Mouse (Mus musculus): ENCODE measurements around the gene Sgsm1.

Sgsm1 gene

GRCm38 (mm10) chr5:113323784-113324638 is 13.4 kb upstream of the Sgsm1 start:
- DNase-seq (ENCODE audit: low read depth, low spot score): peak; percentile 93

DNA sequence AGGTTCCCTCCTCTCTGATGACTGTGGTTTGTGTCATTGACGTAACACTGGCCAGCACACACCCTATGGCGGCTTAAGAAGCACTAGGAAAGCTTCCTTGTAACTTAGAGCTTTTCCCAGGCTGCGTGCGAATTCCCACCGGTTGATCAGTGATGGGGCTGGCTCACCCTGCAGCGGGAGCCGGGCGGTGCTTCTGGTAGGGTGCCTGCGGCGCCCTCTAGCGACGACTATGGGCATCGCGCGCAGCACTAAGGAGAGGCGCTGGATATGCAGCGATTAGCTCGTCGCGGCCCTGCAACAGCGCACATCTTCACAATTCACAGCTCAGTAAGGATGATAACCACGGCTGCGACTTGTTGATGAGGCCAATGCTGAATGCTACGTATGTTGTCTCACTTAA is 3.4 kb upstream of the Sgsm1 start:
- DNase-seq (ENCODE audit: low read depth, low spot score): peak; percentile 94

- DNase-seq (ENCODE audit: low read depth, low spot score): no peak
Measured at GRCm38 (mm10) chr5:113309491-113310376, 852 bp downstream of the Sgsm1 start.

GRCm38 (mm10) chr5:113306750-113307477 is 3.7 kb downstream of the Sgsm1 start:
- DNase-seq (ENCODE audit: low read depth, low spot score): peak; percentile 74

GRCm38 (mm10) chr5:113304527-113304926 is 6.1 kb downstream of the Sgsm1 start:
- no peak for DNase-seq (ENCODE audit: low read depth, low spot score)

- DNase-seq (ENCODE audit: low read depth, low spot score): peak; percentile 88
Measured at GRCm38 (mm10) chr5:113301841-113302240, 8.7 kb downstream of the Sgsm1 start.

DNA sequence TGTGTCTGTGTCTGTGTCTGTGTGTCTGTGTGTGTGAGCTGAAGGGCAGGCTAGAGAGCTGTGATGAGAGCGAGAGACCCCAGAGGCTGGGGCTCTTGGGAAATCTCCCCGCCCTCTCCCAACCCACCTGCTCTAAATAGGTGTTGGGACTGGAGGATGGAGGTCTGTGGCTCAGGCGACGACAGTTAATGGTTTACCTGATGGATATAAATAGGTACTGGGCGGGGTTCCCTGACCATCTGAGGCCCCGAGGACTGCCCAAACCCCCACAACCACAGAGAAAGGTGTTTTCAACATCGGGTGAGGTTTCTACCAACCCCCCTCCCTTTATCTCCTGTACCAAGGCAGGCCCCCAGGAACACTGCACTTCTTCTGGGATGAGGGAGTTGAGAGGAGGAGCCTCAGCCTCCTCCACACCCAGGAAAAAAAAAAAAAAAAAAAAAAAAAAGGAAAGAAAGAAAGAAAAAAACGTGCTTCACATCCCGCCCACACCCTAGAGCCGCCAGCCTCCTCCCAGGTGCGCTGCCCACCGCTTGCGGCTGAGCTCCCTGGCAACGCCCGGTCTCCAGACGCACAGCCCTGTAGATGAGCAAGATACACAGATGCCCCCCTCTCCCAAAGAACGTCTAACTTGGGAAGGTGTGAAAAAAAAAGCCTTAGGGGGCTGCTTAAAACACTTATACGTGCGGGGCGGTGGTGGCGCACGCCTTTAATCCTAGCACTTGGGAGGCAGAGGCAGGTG is 10.3 kb downstream of the Sgsm1 start:
- DNase-seq (ENCODE audit: low read depth, low spot score): no peak

DNA sequence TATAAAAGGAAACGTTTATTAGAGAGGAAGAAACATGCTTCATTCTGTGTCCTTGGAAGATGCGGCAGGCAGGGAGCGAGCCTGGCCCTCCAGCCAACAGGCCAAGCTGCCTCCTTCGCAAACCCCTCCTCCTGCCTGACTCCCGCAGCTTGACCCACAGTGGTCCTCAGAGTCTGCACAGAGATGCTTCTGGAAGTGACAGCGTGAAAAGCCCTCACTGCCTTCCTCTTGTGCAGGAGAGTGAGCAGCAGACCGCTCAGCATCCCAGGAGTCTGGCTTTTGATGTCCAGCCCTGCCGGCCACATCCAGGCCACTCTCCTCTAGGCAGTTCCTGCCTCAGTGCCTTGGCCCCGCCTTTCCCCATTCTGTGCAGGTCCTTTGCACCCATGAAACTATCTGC is 11.2 kb downstream of the Sgsm1 start:
- DNase-seq (ENCODE audit: low read depth, low spot score): no peak

DNA sequence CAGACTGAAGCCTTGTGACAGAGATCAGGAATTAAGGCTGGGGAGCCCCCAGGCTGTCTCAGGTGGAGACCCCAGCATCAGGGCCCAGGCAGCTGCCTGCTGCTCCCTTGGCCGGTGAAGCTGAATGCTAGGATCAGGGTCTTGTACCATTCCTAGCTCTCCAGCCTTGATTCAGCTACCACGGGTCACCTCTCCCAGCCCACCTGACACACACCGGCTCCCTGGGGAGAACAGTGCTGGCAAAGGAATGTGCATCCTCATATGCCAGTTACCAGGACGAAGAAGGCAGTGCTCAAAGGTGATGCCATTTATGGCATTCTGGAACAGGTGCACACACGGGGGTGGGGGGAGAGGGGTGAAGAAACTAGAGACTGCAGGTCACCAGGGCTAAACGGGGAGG is 11.8 kb downstream of the Sgsm1 start:
- no peak for DNase-seq (ENCODE audit: low read depth, low spot score)

DNA sequence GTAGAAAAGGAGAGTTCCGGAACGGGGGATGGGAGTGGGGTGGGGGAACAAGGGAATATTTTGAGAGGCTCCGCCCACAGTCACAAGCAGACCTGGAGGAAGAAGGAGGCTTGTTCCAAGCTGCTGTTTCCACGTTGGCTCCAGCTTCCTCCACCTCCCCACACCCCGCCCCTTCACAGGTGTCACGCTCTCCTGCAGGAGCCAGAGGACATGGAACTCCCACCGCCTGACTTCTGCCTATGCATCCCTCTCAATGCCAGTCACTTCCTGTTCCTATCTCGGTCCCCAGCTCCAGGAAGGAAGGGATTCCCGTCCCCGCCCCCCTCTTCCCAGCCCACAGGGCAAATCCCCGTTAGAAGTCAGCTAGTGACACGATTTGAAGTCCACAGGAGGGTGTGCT is 12.5 kb downstream of the Sgsm1 start:
- peak; percentile 51 for DNase-seq (ENCODE audit: low read depth, low spot score)

DNA sequence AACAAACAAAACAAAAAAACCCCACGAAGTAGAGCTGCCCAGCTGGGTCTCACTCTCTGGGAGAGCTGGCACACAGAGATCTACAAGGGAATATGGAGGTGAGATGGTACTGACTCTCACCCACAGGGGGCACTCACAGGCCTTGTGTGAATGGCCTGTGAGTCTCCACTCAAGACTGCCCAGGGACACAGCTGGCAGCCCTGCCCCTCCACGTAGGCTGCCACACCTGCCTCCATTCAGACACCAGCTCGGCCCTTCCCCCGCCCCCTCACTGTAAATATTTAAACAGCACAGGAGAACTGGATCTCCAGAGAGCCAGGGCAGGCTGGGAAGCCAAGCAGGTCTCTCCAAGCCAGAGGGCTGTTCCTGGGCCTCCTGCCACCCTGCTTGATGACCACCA is 14.8 kb downstream of the Sgsm1 start:
- peak; percentile 66 for DNase-seq (ENCODE audit: low read depth, low spot score)

DNA sequence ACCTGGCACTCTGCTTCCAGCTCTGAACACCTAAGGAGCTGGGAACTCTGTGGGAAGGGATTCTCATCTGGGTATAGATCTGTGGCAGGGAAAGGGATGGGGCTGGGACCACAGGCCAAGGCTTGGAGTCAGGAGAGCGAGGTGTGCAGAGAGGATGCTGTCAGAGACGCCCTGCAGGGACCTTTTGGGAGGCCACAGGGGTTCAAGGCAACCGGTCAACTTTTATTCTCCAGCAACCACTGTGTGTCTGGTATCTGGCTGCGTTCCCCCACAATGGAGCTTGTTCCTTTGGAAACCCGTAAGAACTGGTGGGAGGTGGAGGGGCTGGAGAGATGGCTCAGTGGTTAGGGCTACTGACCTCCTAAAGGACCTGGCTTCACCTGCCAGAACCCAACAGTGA is 16.0 kb downstream of the Sgsm1 start:
- no peak for DNase-seq (ENCODE audit: low read depth, low spot score)

DNA sequence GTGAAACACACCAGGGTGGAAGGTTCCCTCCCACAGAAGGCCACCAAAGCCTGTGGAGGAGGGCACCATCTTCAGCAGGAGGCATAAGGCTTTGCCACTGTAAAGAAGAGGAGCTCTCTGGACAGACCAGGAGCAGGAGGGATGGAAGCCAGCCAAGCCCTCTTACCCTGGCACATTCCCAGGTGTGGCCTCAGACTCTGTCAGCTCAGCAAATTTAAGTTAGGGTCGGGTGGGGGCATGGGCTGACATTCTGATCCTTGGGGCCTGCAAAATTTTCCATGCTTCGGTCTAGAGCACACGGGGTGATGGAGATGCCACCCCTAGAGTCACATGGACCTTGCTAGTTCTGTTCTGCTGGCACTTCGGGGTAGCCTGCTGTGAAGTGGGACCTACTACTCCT is 17.1 kb downstream of the Sgsm1 start:
- no peak for DNase-seq (ENCODE audit: low read depth, low spot score)

DNA sequence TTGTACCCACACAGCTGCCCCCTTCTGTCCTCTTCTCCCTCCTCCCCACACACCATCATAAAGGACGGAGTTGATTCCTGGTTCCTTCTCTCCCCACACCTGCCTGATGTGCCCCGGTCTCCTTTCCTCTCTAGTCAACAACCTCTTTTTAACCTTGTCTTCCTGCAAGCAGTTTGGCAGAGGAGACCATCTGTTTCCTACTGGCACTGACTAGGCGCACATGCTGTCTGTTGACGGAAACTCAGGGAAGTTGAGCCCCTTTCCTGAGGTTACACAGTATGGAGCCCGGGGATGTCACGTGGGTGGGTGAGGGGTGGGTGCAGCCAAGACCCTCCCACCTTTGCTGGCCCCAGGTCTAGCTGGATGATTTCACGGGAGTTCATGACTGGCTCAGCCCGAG is 17.8 kb downstream of the Sgsm1 start:
- no peak for DNase-seq (ENCODE audit: low read depth, low spot score)

DNA sequence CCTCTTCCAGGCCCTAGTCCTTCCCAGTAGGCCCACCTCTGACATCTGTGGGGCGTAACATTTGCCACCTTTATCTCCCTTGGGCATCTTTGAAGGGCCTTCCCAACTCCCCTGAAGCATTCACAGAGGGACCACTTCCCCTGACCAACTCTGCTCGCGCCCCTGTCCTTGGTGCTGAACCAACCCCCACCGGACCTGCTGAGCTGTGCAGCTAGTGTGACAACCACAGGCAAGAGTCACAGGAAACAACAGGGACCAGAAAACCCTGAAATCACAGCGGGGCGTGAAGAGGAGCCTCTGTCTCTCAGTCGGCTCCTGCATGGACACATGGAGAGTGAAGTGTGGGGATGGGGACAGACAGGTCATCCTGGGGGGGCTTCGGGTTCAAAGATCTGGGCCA is 18.4 kb downstream of the Sgsm1 start:
- DNase-seq (ENCODE audit: low read depth, low spot score): peak; percentile 61

GRCm38 (mm10) chr5:113291125-113291524 is 19.5 kb downstream of the Sgsm1 start:
- DNase-seq (ENCODE audit: low read depth, low spot score): no peak

DNA sequence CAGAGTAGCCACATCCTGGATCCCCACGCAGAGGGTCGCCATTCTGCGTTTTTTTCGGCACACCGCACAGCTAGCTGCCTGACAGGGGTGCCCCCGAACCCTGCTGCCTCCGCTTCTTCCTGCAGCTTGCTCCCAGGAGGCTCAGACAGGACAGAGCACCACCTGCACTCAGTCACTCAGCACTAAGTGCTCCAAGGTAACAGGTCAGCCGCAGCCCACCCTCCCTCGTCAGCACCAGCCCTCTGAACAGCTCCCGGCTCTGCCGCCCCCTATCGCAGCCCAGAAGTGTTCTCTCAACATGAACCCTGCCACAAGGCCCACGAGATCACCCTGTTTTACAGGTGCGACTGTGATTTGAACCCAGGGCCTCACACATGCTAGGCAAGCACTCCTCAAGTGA is 20.4 kb downstream of the Sgsm1 start:
- DNase-seq (ENCODE audit: low read depth, low spot score): no peak

- no peak for DNase-seq (ENCODE audit: low read depth, low spot score)
Measured at GRCm38 (mm10) chr5:113288490-113288889, 22.1 kb downstream of the Sgsm1 start.

GRCm38 (mm10) chr5:113287762-113288161 is 22.8 kb downstream of the Sgsm1 start:
- DNase-seq (ENCODE audit: low read depth, low spot score): no peak

DNA sequence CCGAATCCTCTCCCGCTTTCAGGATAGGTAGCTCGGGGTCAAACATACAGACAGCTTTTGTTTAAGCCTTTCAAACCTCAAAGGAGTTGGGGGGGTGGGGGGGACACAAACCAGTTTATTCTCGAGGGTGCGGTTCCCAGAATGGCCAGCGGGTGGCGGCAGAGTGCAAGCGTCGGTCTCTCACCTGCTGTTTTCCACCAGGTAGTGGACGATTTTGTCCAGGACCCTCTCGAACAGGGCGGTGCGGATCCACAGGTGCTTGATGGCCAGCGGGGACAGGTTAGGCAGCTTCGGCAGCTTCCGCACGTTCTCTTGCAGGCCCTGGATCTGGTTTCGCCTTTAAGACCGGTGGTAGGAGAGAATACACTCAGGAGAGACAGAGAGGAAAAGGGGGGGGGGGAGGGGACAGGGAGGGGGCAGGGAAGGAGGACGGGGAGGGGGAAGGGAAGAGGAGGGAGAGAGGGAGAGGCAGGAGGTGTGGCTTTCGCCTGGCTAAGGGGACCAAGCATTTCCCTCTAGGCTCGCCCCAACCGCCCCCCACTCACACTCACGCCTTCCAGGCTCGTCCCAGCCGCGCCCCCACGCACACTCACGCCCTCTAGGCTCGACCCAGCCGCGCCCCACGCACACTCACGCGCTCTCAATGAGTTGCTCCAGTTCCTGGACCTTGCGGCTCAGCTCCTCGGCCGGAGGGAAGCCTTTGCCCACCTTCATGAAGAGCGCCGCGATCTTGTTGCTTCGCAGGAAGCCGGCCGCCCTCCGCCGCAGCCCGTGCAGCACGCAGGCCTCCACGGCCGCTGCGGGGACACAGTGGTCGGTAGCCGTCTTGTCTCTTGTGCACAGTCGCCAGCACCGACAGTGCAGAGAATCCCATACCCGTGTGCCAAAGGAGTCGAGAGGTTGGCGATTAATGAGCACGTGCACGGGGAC is 23.7 kb downstream of the Sgsm1 start:
- DNase-seq (ENCODE audit: low read depth, low spot score): peak; percentile 62
